In the genomic region with DNA sequence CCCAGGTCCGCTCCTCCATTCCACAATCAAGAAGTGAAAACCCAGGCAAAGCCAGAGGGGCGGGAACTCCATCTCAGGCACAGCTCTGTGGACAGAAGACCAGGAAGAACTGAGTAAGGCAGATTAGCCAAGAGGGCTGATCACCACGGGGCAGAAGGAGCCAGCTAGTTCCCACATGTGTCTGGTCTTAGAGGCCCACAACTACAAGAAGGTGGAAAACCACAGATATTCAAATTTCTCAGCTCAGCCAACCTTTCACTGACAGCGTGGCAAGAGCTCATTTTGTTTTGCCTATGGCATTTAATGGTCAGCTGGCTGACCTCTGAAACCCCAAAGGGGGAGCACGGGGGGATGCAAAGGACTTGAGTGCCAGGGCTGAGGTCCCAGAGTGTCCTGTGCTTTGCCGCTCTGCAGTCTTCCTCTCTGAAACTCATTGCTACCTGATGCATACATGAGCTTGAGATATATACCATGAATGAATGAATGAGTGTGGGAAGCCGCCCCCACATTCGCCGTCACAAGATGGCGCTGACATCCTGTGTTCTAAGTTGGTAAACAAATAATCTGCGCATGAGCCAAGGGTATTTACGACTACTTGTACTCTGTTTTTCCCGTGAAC, we compare ENCODE assay signal across 8 mouse cellular contexts. TPM values are rescaled to one million over a fixed set of nuclear protein-coding genes. Genes with fewer than 3 reads are reported as not detected.
A peak's percentile ranks its signal among the peaks of the same experiment; 100 is the strongest.
DNase-seq lines count a peak whose midpoint lies in the region; ATAC-seq and TF ChIP-seq lines count a peak whose summit lies in the region.

No protein-coding gene starts in this region.

- TF ChIP-seq POLR2A in brain, embryonic 14.5 days (IDR thresholded peaks at IDR 0.05; ENCODE audit: borderline replicate concordance, extremely low read depth, insufficient read depth, insufficient read length, poor library complexity, severe bottlenecking) = no peak

- peaks cover 22% of the 10 kb centered on the region for H3K36me3 ChIP-seq in heart, postnatal 0 days (replicated peaks; ENCODE audit: control insufficient read depth, insufficient read depth, low read length)
- no peaks in the 10 kb centered on the region; the same call in 1 of the 2 replicates for H3K36me3 ChIP-seq in hindbrain, embryonic 16.5 days (ENCODE audit: control insufficient read depth, insufficient read depth, low read length)
- peaks cover 9% of the 10 kb centered on the region; the same call in 1 of the 2 replicates for H3K36me3 ChIP-seq in midbrain, embryonic 13.5 days

- intact Hi-C loops in left cerebral cortex, postnatal 25 days (cut with DNase I) = no loop called here

- H3K9me3 ChIP-seq in heart, postnatal 0 days (replicated peaks; ENCODE audit: control insufficient read depth, low read length) = 0 out of 2 replicates have a peak, but pooled peaks cover 4% of the 10 kb centered on the region
- H3K9me3 ChIP-seq in hindbrain, embryonic 16.5 days (ENCODE audit: control insufficient read depth, low read length) = 0 out of 2 replicates have a peak, but pooled peaks cover 2% of the 10 kb centered on the region
- no peaks in the 10 kb centered on the region for H3K9me3 ChIP-seq in midbrain, embryonic 13.5 days

- no peak overlapping the region for H3K9ac ChIP-seq in heart, postnatal 0 days (replicated peaks; ENCODE audit: low read depth, low read length)
- no peak overlapping the region for H3K9ac ChIP-seq in hindbrain, embryonic 16.5 days (ENCODE audit: low read depth, low read length)
- H3K9ac ChIP-seq in midbrain, embryonic 13.5 days (replicated peaks) = no peak overlapping the region

- 0 out of 2 replicates have a peak, but pooled peaks have one; percentile 3 for TF ChIP-seq CTCF in heart, postnatal 0 days (IDR thresholded peaks at IDR 0.05; ENCODE audit: low read depth)
- no peak for TF ChIP-seq CTCF in brain, embryonic 14.5 days (IDR thresholded peaks at IDR 0.05; ENCODE audit: borderline replicate concordance, extremely low read depth, insufficient read depth, insufficient read length)

- WGBS in heart, postnatal 0 days = 60% methylated on average over 11 of the region's 13 CpGs
- 71% methylated on average over 10 of the region's 13 CpGs for WGBS in hindbrain, embryonic 16.5 days
- 52% methylated on average over 11 of the region's 13 CpGs for WGBS in midbrain, embryonic 13.5 days

- no peaks in the 10 kb centered on the region for H3K4me1 ChIP-seq in heart, postnatal 0 days (ENCODE audit: control insufficient read depth, insufficient read depth)
- H3K4me1 ChIP-seq in hindbrain, embryonic 16.5 days (ENCODE audit: control insufficient read depth, insufficient read depth, low read depth, low read length) = no peaks in the 10 kb centered on the region
- no peaks in the 10 kb centered on the region for H3K4me1 ChIP-seq in midbrain, embryonic 13.5 days (replicated peaks)

- no peak for ATAC-seq in heart, postnatal 0 days (ENCODE audit: insufficient read depth, low read depth)
- no peak for ATAC-seq in hindbrain, embryonic 16.5 days
- ATAC-seq in midbrain, embryonic 13.5 days = peak; percentile 60; the same call in 1 of the 2 replicates

- H3K27ac ChIP-seq in heart, postnatal 0 days (ENCODE audit: low read depth) = no peak overlapping the region
- H3K27ac ChIP-seq in hindbrain, embryonic 16.5 days (ENCODE audit: low read depth, low read length) = no peak overlapping the region
- no peak overlapping the region for H3K27ac ChIP-seq in midbrain, embryonic 13.5 days

- no peaks in the 10 kb centered on the region for H3K27me3 ChIP-seq in heart, postnatal 0 days (ENCODE audit: control insufficient read depth, insufficient read depth, low read length)
- H3K27me3 ChIP-seq in hindbrain, embryonic 16.5 days (replicated peaks; ENCODE audit: control insufficient read depth, insufficient read depth, low read length) = no peaks in the 10 kb centered on the region
- H3K27me3 ChIP-seq in midbrain, embryonic 13.5 days = no peaks in the 10 kb centered on the region

- DNase-seq in heart, postnatal 0 days (ENCODE audit: low spot score) = no peak
- no peak for DNase-seq in heart, adult 9 months (ENCODE audit: low spot score in 2 of 2)
- DNase-seq in brain, embryonic 14.5 days (ENCODE audit: low read depth) = peak; percentile 50
- DNase-seq in MN1 (ENCODE audit: low spot score) = no peak
- no peak for DNase-seq in left cerebral cortex, postnatal 25 days (ENCODE audit: low spot score in 2 of 2)
- DNase-seq in right cerebral cortex, postnatal 4 days = no peak

- H3K4me2 ChIP-seq in heart, postnatal 0 days (ENCODE audit: low read depth, low read length) = peak overlapping the region; percentile 33
- H3K4me2 ChIP-seq in hindbrain, embryonic 16.5 days (ENCODE audit: low read length) = peak overlapping the region; percentile 51
- peak overlapping the region; percentile 30 for H3K4me2 ChIP-seq in midbrain, embryonic 13.5 days (replicated peaks)

- TF ChIP-seq EP300 in heart, postnatal 0 days (IDR thresholded peaks at IDR 0.05; ENCODE audit: low read depth) = no peak

- no peak overlapping the region for H3K4me3 ChIP-seq in heart, postnatal 0 days (ENCODE audit: low read depth, low read length)
- no peak overlapping the region for H3K4me3 ChIP-seq in hindbrain, embryonic 16.5 days (ENCODE audit: low read length)
- H3K4me3 ChIP-seq in midbrain, embryonic 13.5 days (replicated peaks) = no peak overlapping the region

RNA-seq across cellular contexts. Expression of a gene that starts 17.7 kb away (rescaled TPM):
- total RNA-seq in heart, postnatal 0 days (2014; rRNA removed; ENCODE audit: low replicate concordance) = 13.4 and 16.6 TPM in 2 replicates
- 6.1 and 6.8 TPM in 2 replicates for polyA plus RNA-seq in heart, postnatal 0 days (2015; fragmentation: Nextera tagmentation; extraction: Ambion mirVana)
- 6.8 and 8.8 TPM in 2 replicates for polyA plus RNA-seq in brain, embryonic 14.5 days (2012; rRNA removed)
- 7.7 and 9.7 TPM in 2 replicates for polyA plus RNA-seq in hindbrain, embryonic 16.5 days (2015; fragmentation: Nextera tagmentation; extraction: Ambion mirVana)
- polyA plus RNA-seq in midbrain, embryonic 13.5 days (2015; fragmentation: Nextera tagmentation; extraction: Ambion mirVana) = 5.9 and 7.1 TPM in 2 replicates
- 1 to 10 TPM; 7.9 to 8.9 TPM for total RNA-seq in left cerebral cortex, postnatal 25 days (2021)

RNA-seq across cellular contexts. Expression of a gene that starts 31.9 kb away (rescaled TPM):
- total RNA-seq in heart, postnatal 0 days (2014; rRNA removed; ENCODE audit: low replicate concordance) = not detected in 2 replicates
- polyA plus RNA-seq in heart, postnatal 0 days (2015; fragmentation: Nextera tagmentation; extraction: Ambion mirVana) = not detected in 2 replicates
- not detected in 2 replicates for polyA plus RNA-seq in brain, embryonic 14.5 days (2012; rRNA removed)
- polyA plus RNA-seq in hindbrain, embryonic 16.5 days (2015; fragmentation: Nextera tagmentation; extraction: Ambion mirVana) = not detected in 2 replicates
- not detected in 2 replicates for polyA plus RNA-seq in midbrain, embryonic 13.5 days (2015; fragmentation: Nextera tagmentation; extraction: Ambion mirVana)
- not detected for total RNA-seq in left cerebral cortex, postnatal 25 days (2021)

RNA-seq across cellular contexts. Expression of a gene that starts 48.1 kb away (rescaled TPM):
- 4.2 and 12.1 TPM in 2 replicates for total RNA-seq in heart, postnatal 0 days (2014; rRNA removed; ENCODE audit: low replicate concordance)
- polyA plus RNA-seq in heart, postnatal 0 days (2015; fragmentation: Nextera tagmentation; extraction: Ambion mirVana) = 19.6 and 20.1 TPM in 2 replicates
- polyA plus RNA-seq in brain, embryonic 14.5 days (2012; rRNA removed) = 24.3 and 26.3 TPM in 2 replicates
- polyA plus RNA-seq in hindbrain, embryonic 16.5 days (2015; fragmentation: Nextera tagmentation; extraction: Ambion mirVana) = 48.0 and 51.0 TPM in 2 replicates
- polyA plus RNA-seq in midbrain, embryonic 13.5 days (2015; fragmentation: Nextera tagmentation; extraction: Ambion mirVana) = 45.6 and 46.9 TPM in 2 replicates
- total RNA-seq in left cerebral cortex, postnatal 25 days (2021) = 10 to 100 TPM; 74.3 to 74.5 TPM

RNA-seq across cellular contexts. Expression of a gene that starts 48.2 kb away (rescaled TPM):
- total RNA-seq in heart, postnatal 0 days (2014; rRNA removed; ENCODE audit: low replicate concordance) = 35.8 and 44.9 TPM in 2 replicates
- 61.0 and 63.7 TPM in 2 replicates for polyA plus RNA-seq in heart, postnatal 0 days (2015; fragmentation: Nextera tagmentation; extraction: Ambion mirVana)
- polyA plus RNA-seq in brain, embryonic 14.5 days (2012; rRNA removed) = 74.9 and 103 TPM in 2 replicates
- 94.0 and 94.8 TPM in 2 replicates for polyA plus RNA-seq in hindbrain, embryonic 16.5 days (2015; fragmentation: Nextera tagmentation; extraction: Ambion mirVana)
- 149 and 153 TPM in 2 replicates for polyA plus RNA-seq in midbrain, embryonic 13.5 days (2015; fragmentation: Nextera tagmentation; extraction: Ambion mirVana)
- total RNA-seq in left cerebral cortex, postnatal 25 days (2021) = 10 to 100 TPM; 23.9 to 27.1 TPM
